Mouse (Mus musculus): Measurements from ENCODE around the gene Crebzf. TPM values are rescaled to one million over a fixed set of nuclear protein-coding genes. Genes with fewer than 3 reads are reported as not detected.

Gene Crebzf
- polyA plus RNA-seq, 1 experiment, result 39.4 TPM

DNA sequence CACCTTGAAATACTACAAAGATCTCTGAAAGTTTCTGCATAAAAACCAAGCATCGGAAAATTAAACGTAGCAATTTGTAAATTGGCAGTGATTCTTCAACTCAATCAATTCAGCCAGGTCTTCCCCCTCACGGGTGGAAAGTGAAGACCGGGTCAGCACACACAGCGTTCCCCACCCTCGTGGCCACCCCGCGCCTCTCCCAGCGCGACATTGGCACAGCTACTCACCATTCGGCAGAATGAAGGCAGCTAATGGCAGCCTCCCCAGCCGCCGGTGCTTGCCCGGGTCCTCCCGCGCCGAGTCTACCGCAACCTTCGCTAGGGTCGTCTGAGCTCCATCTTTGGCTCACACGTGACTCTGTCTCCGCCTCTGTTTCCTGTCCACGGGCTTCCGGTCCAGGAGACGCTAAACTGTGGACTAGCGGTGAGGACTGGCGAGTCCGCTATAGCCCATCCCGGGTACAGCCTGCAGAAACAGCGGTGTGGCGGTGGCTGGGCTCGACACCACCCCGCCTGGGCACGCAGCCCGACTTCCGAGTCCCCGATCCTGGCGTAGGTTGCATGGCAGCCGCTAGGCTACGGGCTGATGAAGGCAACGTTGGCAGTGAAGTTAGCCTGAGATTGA lies 14.4 kb downstream of the Crebzf start, which contains the start of gene Tmem126a:
Gene Tmem126a (minus strand): TSS at position 385 of the 624 bp plus-strand sequence.
- peaks cover 4% of the 10 kb centered on the region; the same call in 1 of the 2 replicates for H3K4me1 ChIP-seq (ENCODE audit: control insufficient read depth, insufficient read depth, insufficient read length)
- H3K4me3 ChIP-seq (ENCODE audit: extremely low read depth, insufficient read depth, insufficient read length), result peak within 1 kb of the TSS; percentile 84
- peaks cover 1% of the 10 kb centered on the region; the same call in 1 of the 2 replicates for H3K36me3 ChIP-seq (ENCODE audit: control insufficient read depth, insufficient read depth, low read length)
- no peaks in the 10 kb centered on the region for H3K27me3 ChIP-seq (ENCODE audit: control insufficient read depth, insufficient read depth, low read length)
- TF ChIP-seq POLR2A (IDR thresholded peaks at IDR 0.05; ENCODE audit: low read depth, low read length) (peak; percentile 76), CTCF (IDR thresholded peaks at IDR 0.05; ENCODE audit: extremely low read depth, insufficient read depth, insufficient read length, insufficient replicate concordance) (peak; percentile 24; the same call in 1 of the 2 replicates)
- DNase-seq (ENCODE audit: low read depth in 1 of 2, low spot score in 2 of 2), result peak; percentile 50 to 73
- peak within 1 kb of the TSS; percentile 75 for H3K27ac ChIP-seq (ENCODE audit: insufficient read depth, low read length)
- under 1% methylated on average over 41 of the region's 41 CpGs for WGBS

DNA sequence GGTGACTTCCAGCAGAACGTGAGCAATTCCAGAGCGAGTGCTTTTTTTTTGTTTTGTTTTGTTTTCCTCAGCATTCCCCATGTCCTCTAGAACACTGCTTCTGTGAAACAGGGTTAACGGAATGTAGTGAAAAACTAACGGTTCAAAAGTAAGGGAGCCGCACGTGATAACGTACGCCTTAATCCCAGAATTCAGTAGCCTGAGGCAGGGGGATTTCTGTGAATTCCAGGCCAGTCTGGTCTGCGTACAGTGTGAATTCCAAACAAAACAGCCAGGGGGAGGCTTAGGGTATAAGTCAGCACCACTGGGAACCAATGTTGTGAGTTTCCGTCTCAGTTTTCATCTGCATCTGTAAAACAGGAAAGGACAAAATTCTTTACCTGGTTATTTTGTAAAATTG lies 15.0 kb downstream of the Crebzf start:
- Histone ChIP-seq H3K36me3 (ENCODE audit: control insufficient read depth, insufficient read depth, low read length) (peaks cover 1% of the 10 kb centered on the region; the same call in 1 of the 2 replicates), H3K4me3 (ENCODE audit: extremely low read depth, insufficient read depth, insufficient read length) (peak overlapping the region; percentile 84), H3K27me3 (ENCODE audit: control insufficient read depth, insufficient read depth, low read length) (no peaks in the 10 kb centered on the region), H3K4me1 (ENCODE audit: control insufficient read depth, insufficient read depth, insufficient read length) (peaks cover 4% of the 10 kb centered on the region; the same call in 1 of the 2 replicates), H3K27ac (ENCODE audit: insufficient read depth, low read length) (peak overlapping the region; percentile 75)
- TF ChIP-seq POLR2A (IDR thresholded peaks at IDR 0.05; ENCODE audit: low read depth, low read length), result no peak
- TF ChIP-seq CTCF (IDR thresholded peaks at IDR 0.05; ENCODE audit: extremely low read depth, insufficient read depth, insufficient read length, insufficient replicate concordance), result no peak
- no peak for DNase-seq (ENCODE audit: low read depth in 1 of 2, low spot score in 2 of 2)
- 7% methylated on average over 10 of the region's 10 CpGs for WGBS

DNA sequence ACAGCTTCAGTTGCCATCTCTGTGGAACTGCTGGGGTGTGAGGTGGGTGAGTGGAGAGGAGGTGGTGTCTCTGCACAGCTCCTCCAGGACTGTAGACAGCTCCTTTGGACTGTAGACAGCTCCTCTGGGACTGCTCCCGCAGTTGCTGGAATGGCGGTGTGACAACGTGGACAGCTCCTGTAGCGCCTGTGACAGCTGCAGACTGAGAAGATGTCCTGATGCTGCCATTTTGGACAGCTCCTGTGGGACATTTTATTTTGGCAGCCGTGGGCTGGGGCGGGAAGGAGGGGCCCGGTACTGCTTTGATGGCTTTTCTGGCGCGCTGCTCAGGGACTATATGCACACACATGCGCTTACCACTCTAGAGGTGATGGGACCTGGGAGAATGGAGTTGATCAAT lies 17.8 kb downstream of the Crebzf start:
- Histone ChIP-seq H3K36me3 (ENCODE audit: control insufficient read depth, insufficient read depth, low read length) (no peaks in the 10 kb centered on the region), H3K4me3 (ENCODE audit: extremely low read depth, insufficient read depth, insufficient read length) (no peak overlapping the region), H3K27ac (ENCODE audit: insufficient read depth, low read length) (no peak overlapping the region), H3K4me1 (ENCODE audit: control insufficient read depth, insufficient read depth, insufficient read length) (peaks cover 4% of the 10 kb centered on the region; the same call in 1 of the 2 replicates), H3K27me3 (ENCODE audit: control insufficient read depth, insufficient read depth, low read length) (no peaks in the 10 kb centered on the region)
- TF ChIP-seq POLR2A (IDR thresholded peaks at IDR 0.05; ENCODE audit: low read depth, low read length), result no peak
- TF ChIP-seq CTCF (IDR thresholded peaks at IDR 0.05; ENCODE audit: extremely low read depth, insufficient read depth, insufficient read length, insufficient replicate concordance), result no peak
- WGBS, result 75% methylated on average over 10 of the region's 10 CpGs
- DNase-seq (ENCODE audit: low read depth in 1 of 2, low spot score in 2 of 2), result no peak

GRCm38 (mm10) chr7:90460930-90461329 lies 18.4 kb downstream of the Crebzf start:
- DNase-seq (ENCODE audit: low read depth in 1 of 2, low spot score in 2 of 2), result peak in 1 of 2 experiments; percentile 60
- Histone ChIP-seq H3K27me3 (ENCODE audit: control insufficient read depth, insufficient read depth, low read length) (no peaks in the 10 kb centered on the region), H3K36me3 (ENCODE audit: control insufficient read depth, insufficient read depth, low read length) (no peaks in the 10 kb centered on the region), H3K4me3 (ENCODE audit: extremely low read depth, insufficient read depth, insufficient read length) (no peak overlapping the region), H3K27ac (ENCODE audit: insufficient read depth, low read length) (no peak overlapping the region), H3K4me1 (ENCODE audit: control insufficient read depth, insufficient read depth, insufficient read length) (peaks cover 4% of the 10 kb centered on the region; the same call in 1 of the 2 replicates)
- TF ChIP-seq POLR2A (IDR thresholded peaks at IDR 0.05; ENCODE audit: low read depth, low read length) (no peak), CTCF (IDR thresholded peaks at IDR 0.05; ENCODE audit: extremely low read depth, insufficient read depth, insufficient read length, insufficient replicate concordance) (peak; percentile 27; the same call in 1 of the 2 replicates)
- 26% methylated on average over 14 of the region's 14 CpGs for WGBS

DNA sequence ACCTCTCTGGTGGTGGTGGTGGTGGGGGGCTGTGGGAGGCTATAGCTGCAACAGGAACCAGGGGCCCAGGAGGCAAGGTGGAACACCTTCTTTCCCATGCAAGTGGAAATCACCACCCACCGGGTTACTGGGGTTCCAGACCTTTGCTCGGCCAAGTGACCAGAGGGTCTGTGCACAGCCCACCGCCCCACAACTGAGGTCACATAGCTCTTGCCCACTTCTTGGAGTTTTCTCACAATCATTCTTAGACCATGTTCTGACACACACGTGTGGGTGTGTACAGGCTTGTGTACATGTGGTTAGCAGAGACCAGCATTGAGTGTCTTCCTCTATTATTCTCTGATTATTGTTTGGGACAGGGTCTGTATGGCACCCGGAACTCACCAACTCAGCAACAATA lies 18.9 kb downstream of the Crebzf start:
- Histone ChIP-seq H3K27ac (ENCODE audit: insufficient read depth, low read length) (no peak overlapping the region), H3K4me1 (ENCODE audit: control insufficient read depth, insufficient read depth, insufficient read length) (peaks cover 2% of the 10 kb centered on the region; the same call in 1 of the 2 replicates), H3K36me3 (ENCODE audit: control insufficient read depth, insufficient read depth, low read length) (no peaks in the 10 kb centered on the region), H3K4me3 (ENCODE audit: extremely low read depth, insufficient read depth, insufficient read length) (no peak overlapping the region), H3K27me3 (ENCODE audit: control insufficient read depth, insufficient read depth, low read length) (no peaks in the 10 kb centered on the region)
- no peak for DNase-seq (ENCODE audit: low read depth in 1 of 2, low spot score in 2 of 2)
- WGBS, result 92% methylated on average over 5 of the region's 5 CpGs
- no peak for TF ChIP-seq POLR2A (IDR thresholded peaks at IDR 0.05; ENCODE audit: low read depth, low read length)
- TF ChIP-seq CTCF (IDR thresholded peaks at IDR 0.05; ENCODE audit: extremely low read depth, insufficient read depth, insufficient read length, insufficient replicate concordance), result no peak

DNA sequence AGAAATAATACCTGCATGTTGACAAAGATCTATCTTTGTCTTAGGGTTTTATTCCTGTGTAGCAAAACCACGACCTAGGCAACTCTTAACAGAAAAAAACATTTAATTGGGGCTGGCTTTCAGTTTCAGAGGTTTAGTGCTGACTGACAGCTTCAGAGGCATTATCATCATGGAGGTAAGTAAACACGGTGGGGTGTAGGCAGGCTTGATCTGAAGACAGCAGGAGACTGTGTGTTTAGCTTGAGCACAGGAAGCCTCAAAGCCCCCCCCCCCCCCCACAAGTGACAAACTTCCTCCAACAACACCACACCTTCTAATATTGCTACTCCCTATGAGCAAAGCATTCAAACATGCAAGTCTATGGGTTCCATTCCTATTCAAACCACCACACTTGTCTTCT lies 31.0 kb downstream of the Crebzf start:
- Histone ChIP-seq H3K27me3 (ENCODE audit: control insufficient read depth, insufficient read depth, low read length) (no peaks in the 10 kb centered on the region; the same call in 1 of the 2 replicates), H3K4me1 (ENCODE audit: control insufficient read depth, insufficient read depth, insufficient read length) (0 out of 2 replicates have a peak, but pooled peaks cover 3% of the 10 kb centered on the region), H3K36me3 (ENCODE audit: control insufficient read depth, insufficient read depth, low read length) (peaks cover 8% of the 10 kb centered on the region; the same call in 1 of the 2 replicates), H3K27ac (ENCODE audit: insufficient read depth, low read length) (no peak overlapping the region), H3K4me3 (ENCODE audit: extremely low read depth, insufficient read depth, insufficient read length) (no peak overlapping the region)
- no peak for DNase-seq (ENCODE audit: low read depth in 1 of 2, low spot score in 2 of 2)
- TF ChIP-seq CTCF (IDR thresholded peaks at IDR 0.05; ENCODE audit: extremely low read depth, insufficient read depth, insufficient read length, insufficient replicate concordance) (no peak), POLR2A (IDR thresholded peaks at IDR 0.05; ENCODE audit: low read depth, low read length) (no peak)
- WGBS, result 21% methylated on average over 2 of the region's 2 CpGs
